Mouse (Mus musculus): ENCODE measurements around the gene Armc5.

Gene Armc5

DNA sequence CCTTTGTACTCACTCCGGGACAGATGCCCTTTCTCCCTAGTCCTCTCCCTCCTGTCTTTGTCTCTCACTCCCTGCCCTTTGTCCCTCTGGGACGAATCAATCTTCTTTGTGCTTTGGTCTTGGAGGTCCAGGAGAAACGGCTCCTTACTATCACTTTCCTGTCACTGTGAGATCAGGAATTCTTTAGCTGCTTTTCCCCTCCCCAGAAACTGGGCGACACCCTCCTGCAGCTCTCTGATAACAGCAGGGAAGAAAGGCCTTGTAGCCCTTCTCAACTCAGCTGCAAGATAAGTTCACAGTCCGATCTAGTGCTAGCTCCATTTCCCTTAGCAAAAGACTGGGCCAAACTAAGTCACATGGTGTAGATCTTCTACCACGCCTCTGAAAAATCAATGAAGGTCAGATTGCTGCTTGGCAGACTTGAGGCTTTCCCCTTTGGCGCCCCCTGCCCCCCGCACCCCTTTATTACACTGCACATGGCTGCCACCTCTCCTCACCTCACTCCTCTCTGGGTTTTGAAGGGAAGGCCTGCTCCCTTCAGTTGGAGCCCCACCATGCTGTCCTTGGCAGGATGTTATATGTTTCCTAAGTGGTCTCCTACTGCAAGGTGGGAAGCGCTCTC lies 51.9 kb downstream of the Armc5 start:
- no peak for DNase-seq (ENCODE audit: low spot score in 2 of 2)

All from urinary bladder, postnatal 36 days (tissue).